Mouse (Mus musculus) v-Abl transformed pro-B cells (cell line): ENCODE results near the gene Nt5c2.
"Not testable (repeated sequence)": the region's sequence is repeated elsewhere in the genome, so short reads cannot be mapped to it uniquely, and the experiment has no call there.

Experiments used
- in situ Hi-C, 2 experiments: fragments of 400-800 bp; cut with MboI; formaldehyde crosslinking; loops; one replicate each; pipeline ENCODE4 v1.15.1; 2025; ENCODE audit not compliant: unreplicated experiment in 2 of 2

Nt5c2 gene

DNA sequence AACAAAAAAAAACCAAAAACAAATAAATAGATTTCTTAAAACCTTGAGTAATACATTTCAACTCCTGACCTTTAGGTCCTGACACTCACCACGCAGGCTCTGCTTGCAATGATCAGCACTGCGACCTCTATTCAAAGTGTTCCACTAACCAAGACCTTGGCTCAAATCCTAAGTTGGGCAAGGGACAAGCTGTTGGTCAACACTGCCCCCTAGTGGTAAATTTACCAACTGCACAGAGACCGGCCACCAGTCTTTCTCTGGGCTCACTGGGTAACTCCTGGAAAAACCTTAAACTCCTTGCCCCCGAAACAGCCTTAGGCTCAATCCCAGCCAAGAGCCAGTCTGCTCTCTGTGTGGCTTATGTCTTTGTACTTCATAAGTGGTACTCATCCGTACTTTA is 23.8 kb downstream of the Nt5c2 start:
- in situ Hi-C loops: loop anchor here (5.0 to 10.0 kb wide), 4 partner anchors 114 to 326 kb away; partner anchors contain the start of genes Cnnm2 (in 2 of the 2) and Cyp17a1 (in 1 of the 2)

DNA sequence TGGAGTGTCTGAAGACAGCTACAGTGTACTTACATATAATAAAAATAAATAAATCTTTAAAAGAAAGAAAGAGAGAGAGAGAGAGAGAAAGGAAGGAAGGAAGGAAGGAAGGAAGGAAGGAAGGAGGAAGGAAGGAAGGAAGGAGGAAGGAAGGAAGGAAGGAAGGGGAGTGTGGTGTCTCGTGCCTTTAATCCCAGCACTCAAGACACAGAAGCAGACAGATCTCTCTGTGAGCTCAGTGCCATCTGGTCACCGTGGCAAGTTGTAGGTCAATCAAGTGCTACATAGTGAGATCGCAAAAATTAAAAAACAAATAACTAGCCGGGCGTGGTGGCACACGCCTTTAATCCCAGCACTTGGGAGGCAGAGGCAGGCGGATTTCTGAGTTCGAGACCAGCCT is 24.3 kb downstream of the Nt5c2 start:
- in situ Hi-C loops: loop anchor here (5.0 to 10.0 kb wide), 4 partner anchors 113 to 326 kb away; partner anchors contain the start of genes Cnnm2 (in 2 of the 2) and Cyp17a1 (in 1 of the 2)

DNA sequence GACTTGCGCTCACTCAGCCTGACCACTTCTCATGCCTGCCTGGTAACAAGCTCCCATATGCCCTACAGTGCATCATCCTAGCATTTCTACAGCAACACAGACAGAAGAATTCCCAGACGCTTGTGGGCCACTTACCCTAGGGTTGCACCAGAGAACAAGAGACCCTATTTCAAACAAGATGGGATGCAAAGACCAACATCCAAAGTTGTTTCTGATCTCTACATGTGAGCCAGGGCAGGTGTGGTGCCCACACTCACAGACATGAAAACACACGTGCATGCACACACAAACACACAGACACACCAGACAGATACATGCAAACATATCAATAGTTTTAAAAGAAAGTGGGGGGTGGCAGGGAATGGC is 24.8 kb downstream of the Nt5c2 start:
- in situ Hi-C loops: loop anchor here (5.0 to 10.0 kb wide), 4 partner anchors 113 to 325 kb away; partner anchors contain the start of genes Cnnm2 (in 2 of the 2) and Cyp17a1 (in 1 of the 2)

DNA sequence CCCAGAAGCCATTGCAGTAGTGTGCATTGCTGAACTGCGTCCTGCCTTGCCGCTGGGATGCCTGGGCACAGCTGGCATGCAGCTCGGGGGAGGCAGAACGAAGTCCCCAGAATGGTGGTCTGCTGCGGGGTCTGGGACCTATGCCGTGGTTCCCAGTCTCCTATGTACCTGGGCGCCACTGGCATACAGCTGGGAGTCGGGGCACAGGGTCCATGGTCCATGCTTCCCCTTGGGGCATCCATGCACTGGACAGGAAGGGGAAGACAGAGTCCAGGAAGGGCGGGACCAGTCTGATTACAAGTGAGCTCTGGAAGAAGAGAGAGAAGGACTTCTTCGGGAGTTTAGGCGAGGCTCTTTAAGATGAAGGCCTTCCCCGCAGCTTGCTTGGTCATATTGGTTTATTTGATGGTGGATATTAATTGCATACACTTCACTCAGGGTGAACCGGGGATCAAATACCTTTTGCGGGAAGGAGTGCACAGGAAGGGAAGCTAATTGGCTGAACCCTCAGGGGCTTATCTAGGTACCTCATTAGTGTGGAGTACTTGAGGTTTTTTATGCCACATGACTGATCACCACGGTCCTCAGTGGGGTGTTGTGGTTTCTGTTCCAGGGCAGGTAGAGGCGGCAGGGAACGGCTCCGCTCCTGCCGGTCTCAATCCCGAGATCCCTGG is 25.3 kb downstream of the Nt5c2 start:
- in situ Hi-C loops: loop anchor here (5.0 to 10.0 kb wide), 4 partner anchors 112 to 325 kb away; partner anchors contain the start of genes Cnnm2 (in 2 of the 2) and Cyp17a1 (in 1 of the 2)

DNA sequence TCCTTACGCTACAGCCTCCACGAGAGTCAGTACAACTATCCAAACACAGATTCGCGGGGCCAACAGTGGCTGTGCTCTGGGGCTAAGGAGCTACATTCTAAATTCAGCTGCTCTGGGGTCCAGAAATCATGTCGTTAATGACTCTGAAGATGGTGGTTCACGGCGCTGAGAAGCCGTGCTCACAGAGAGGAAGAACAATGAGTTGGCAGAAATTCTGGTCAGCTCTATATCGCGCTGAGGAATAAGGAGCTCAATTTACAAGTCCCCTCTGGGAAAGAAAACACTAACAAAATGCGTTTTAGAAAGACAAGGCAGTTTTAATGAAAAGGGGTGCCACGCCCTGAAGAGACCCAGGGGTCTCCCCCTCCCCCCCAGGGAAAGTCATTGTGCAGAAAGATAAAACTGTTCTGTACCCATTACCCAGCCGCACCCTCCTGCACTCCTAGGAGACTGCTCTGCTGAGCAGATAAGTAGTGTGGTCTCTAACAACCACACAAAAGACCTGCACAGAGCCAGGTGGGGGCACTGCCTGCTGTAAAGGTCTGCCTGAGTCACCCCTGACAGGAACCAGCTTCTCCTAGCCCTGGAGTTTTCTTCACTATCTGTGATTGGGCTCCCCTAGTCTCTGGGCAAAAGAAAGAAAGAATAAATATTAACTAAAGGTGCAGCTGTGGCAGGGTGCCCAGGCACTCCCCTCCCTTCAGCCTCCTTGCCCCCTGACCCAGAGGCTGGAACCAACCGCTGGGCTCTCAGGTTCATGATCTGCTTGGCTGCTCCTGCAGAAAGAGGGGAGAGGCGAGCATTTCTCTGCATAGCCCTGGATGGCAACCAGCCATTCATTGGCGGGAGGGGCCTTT is 26.5 kb downstream of the Nt5c2 start:
- in situ Hi-C loops: loop anchor here in 1 of 2 experiments (5.0 kb wide), 1 partner anchor 111 kb away; no protein-coding TSS in a partner anchor

DNA sequence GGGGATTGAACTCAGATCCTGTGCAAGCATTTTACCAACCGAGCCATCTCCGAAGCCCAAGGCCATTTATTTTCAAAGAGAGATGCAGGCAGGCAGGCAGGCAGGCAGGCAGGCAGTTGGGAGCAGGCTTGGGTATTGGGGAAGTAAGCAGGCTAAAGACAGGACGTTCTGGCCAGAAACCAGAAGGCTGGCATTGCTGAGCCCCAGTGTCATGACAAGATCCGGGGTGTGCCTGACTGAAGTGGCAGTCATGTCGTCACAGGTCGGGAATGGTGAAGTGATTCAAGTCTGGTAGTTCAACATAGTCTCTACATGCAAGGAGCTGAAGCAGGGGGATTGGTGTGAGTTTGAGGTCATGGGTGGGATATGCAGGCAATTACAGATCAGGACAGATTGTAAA is 27.3 kb downstream of the Nt5c2 start:
- in situ Hi-C loops: loop anchor here in 1 of 2 experiments (5.0 kb wide), 1 partner anchor 110 kb away; no protein-coding TSS in a partner anchor

DNA sequence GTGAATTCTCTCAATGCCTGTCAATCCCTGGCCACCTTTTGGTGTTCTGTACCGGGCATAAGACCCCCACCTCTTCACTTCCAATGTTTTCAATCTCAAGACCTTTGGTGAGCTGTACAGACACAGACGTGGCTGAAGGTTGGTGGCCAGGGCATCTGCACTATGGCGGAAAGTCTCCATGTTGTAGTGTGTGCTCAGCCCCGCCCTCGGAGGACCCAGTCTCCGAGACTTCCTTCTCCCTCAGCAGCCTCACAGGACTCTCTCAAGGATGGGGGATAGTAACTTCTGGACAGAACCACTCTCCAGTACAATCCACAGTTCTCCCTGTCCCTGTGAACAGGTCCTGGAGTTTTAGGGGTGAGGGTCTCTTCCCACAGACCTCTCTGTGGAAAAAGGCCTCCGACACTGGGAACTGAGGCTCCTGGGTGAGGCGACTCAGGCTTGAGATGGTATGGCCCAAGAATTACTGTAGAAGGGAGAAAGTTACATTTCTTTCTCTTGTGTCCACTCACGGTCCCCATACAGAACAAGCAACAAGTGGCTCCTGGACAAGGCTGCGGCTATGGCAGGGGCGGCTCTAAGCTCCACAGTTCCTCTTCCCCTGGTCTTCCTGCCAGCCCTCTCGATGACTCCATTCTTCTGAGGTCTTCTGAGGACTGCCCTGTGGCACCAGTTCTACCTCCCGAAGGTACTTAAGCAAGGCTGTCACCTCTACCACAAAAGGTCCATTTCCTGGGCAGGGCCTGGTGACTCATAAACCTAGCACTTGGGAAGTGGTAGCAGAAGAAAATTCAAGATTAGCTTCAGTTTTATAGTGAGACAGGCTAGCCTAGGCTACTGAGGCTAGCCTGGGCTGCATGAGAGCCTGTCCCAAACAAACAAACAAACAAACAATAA is 30.0 kb downstream of the Nt5c2 start:
- in situ Hi-C loops: loop anchor here in 1 of 2 experiments (5.0 kb wide), 1 partner anchor 108 kb away; no protein-coding TSS in a partner anchor

DNA sequence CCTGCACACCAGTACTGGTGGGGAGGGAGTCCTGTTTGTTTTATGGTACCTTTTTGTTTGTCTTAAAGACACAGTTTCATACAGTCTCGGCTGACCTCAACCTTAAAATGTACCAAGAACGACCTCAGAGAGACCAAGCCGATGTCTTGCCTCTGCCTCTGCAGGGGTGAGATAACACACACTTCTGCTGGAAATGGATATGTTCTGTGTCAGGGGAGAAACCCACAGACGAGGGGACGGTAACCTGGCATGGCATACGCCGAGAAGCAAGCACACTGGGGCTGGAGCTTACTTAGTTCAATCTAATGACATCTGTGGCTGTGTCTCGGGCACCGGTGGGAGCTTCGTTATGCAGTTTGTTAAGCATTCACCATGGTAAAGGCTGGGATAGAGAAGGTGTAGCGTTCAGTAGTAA is 31.0 kb downstream of the Nt5c2 start:
- in situ Hi-C loops: no loop called here

DNA sequence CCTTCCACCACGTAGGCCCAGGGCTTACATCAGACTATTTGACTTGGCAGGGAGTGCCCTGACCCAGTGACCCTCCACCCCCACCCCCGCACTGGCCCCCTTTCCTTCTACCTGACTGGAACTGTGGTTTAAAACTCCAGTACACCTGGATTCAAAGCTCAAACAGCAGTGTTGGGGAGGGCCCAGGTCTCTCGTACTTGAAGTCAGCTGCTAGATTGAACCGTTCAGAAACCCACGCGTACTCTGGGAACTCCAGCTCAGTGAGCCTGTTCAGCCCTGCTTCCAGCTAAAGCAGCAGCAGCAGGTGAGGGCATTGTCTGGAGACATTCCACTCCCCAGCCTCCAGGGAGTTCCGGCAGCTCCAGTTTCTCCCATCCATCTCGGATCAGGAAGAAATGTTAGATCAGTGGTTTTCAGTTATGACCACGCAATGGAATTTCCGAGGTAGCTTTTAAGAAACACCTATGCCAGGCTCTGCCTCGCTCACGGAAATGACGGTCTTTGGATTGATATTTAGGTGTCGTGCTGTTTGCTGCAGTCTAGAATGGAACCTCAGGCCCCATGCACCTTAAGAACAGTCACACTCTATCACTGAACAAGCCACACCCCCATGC is 31.5 kb downstream of the Nt5c2 start:
- in situ Hi-C loops: no loop called here

DNA sequence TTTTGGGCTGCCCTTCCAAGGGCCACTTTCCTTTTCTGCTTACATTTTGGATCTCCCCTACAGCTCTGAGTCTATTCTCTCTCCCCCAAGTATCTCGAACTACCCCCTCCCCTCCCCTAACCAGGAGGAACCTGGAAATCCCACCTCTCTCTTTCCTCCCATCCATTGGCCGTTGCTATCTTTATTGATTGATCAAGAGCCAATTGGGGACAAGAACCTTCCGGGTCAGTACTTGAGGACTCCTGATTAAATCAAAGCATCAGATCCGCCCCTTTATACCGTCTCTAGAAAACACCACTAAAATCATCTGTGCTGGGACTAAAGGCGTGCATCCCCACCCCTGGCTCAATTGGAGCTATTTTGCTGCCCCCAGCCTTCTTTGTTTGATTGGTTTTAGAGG is 33.5 kb downstream of the Nt5c2 start:
- in situ Hi-C loops: no loop called here

DNA sequence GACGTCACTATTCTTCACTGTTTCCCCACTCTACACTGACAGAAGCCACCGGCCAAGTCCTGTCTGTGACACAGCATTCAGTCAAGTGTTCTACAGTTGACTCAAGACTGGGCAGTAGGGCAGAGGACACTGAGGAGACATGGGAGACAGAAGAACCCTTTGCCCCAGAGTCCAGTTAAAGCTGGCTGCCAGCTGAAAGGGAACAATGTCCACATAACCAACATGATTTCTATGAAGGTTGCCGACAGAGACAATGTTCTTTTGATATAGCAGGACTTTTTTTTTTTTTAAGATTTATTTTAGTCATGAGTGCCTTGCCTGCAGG is 35.2 kb downstream of the Nt5c2 start:
- in situ Hi-C loops: no loop called here

DNA sequence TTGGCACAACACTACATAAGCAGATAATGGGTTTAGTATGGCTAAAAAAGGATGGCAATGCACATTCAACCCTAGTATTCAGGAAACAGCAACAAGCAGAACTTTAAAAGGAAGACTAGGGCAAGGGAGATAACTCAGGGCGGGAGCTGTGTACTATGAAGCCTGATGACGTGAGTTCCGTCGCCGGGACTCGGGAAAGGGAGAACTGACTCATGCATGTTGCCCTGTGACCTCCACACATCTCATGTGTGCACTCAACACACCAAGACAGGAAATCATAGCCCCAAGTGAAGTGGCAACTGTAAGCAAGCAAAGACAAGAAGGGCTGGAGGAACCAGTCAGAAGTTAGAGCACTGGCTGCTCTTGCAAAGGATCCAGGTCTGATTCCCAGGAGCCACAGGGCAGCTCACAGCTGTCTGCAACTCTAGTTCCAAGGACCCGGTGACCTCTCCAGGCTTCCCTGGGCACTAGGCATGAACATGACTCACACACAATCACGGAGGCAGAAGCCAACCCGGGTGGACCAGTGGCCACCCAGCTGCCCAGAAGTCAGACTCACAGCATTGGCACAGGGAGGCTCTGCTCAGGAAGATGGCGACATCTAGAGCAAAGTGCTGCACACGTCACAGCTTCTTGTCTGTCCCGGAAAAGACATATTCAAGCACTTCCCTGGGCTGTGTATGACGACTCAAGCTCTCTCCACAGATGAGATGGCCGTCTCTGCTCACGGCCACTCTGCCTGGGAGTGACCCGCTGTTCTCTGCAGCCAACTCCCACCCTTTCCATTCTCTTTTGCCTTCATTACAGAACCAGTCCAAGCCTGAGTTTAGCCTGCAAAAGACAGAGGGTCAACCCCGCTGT is 35.8 kb downstream of the Nt5c2 start:
- in situ Hi-C loops: no loop called here

DNA sequence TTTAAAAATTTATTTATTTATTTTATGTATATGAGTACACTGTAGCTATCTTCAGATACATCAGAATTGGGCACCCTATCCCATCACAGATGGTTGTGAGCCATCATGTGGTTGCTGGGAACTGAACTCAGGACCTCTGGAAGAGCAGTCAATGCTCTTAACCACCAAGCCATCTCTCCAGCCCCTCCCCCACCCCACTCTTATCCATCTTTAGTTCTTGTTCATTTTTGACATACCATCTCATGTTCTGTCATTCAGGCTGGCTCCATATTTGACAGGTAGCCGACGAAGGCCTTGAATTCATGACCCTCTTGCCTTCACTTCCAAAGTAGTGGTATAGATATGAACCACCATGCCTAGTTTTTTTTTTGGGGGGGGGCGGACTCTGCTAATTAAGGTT is 36.9 kb downstream of the Nt5c2 start:
- in situ Hi-C loops: not testable (repeated sequence)

DNA sequence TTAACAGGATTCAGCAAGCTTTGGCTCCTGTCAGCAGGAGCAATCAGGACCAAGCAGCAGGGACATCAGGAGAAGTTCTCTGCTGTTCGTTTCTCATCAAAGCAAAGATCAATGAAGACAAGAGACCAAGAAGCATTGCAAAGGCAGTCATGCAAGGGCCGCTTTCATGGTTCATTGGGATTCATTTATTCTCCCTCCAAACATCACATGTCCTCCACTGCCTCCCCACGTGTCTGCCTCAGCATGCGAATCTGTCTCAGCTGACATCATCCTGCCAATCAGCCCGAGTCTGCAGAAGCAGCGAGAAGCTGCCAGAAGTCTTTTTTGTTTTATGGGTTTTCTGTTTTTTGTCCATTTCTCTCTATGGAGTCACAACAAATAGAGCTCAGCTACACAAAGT is 37.5 kb downstream of the Nt5c2 start:
- in situ Hi-C loops: no loop called here

DNA sequence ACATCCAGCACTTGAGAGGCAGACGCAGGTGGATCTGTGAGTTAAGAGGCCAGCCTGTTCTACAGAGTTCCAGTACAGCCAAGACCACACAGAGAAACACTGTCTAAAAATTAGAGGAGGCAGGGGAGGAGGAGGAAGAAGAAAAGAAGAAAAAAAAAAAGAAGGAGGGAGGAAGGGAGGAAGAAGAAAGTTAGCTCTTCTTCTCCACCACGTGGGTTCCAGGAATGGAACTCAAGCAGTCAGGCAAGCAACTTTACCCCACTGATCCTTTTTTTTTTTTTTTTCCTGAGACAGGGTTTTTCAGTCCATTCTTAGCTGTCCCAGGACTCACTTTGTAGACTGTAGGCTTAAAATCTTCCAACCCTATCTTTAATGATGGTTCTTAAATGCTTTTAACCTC is 38.2 kb downstream of the Nt5c2 start:
- in situ Hi-C loops: no loop called here

DNA sequence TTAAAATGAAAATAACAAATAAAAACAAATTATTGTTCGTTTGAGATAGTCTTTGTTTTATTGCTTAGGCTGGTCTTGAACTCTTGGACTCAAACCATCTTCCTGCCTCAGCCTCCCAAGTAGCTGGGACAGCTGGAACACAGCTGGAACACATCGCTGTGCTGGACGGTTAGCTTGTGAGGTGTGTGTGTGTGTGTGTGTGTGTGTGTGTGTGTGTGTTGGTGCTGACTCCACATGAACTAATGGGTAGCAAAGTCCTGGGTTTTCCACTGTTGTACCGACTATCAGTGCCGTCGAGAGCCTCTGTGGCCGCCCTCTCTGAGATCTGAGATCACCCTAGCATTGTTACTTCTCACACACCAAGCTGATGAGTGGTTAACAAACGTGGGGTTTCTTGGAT is 39.0 kb downstream of the Nt5c2 start:
- in situ Hi-C loops: no loop called here

DNA sequence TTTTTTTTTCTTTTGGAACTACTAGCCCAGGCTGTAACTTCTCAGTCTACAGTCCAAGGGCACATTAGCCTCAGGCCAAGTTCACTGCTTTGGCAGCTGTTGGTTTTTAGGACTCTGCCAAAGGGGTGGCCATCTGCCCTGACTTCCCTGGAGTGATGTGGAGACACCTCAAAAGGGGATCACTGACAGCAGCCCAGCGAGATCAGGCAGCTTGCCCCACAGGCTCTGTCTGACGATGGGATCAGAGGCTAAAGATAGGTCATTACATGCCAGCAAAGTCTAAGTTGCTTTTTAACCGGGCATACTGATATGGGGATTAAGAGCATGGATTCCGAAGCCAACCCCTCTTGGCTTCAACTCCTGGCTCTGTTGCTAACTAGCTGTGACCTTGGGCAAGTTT is 39.4 kb downstream of the Nt5c2 start:
- in situ Hi-C loops: no loop called here

DNA sequence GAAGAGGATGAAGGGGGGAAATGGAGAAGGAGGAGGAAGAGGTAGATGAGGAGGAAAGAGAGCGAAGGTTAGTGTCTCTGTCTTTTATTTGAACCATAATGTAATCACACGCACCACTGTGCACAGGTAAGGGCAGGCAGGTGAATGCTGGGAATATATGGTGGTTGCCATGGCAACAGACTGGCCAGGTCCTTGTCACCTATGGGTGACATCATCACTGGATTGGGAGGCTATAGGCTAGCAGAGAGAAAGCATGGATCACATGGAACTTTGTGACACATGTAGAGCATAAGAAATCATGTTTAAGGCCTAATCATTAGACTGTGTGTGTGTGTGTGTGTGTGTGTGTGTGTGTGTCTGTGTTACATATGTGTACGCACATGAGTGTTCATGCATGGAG is 42.8 kb downstream of the Nt5c2 start:
- in situ Hi-C loops: loop anchor here in 1 of 2 experiments (25.0 kb wide), 2 partner anchors 910 to 915 kb away; no protein-coding TSS in a partner anchor

DNA sequence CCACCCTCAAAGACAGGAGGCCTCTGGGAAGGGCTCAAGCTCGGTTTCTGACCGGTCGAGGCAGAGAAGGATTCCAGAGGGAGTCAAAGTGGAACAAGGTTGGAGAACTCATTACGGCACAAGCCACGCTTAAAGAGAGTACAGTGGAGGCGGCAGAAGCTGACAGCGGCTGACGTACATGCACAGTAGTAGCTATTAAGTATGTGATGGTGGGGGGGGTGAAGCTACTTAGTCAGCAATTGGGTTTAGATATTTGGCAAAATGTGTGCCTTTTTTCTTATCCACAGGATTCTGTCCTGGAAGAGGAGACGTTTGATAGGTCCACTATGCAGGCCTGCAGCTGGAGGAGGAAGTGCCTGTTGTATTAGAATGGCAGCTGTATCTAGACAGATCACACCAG is 43.2 kb downstream of the Nt5c2 start:
- in situ Hi-C loops: loop anchor here in 1 of 2 experiments (25.0 kb wide), 2 partner anchors 909 to 916 kb away; no protein-coding TSS in a partner anchor
